Mouse (Mus musculus) lung, adult 2 months (tissue): ENCODE data around the gene Slc45a1.

Source experiments
- CTCF ChIP-seq: fragments of 200-500 bp; IDR thresholded peaks from 2 replicates; pipeline ENCODE4 v1.5.1; 2011; ENCODE audit warnings: mild to moderate bottlenecking, low read length, control low read depth; ENCODE audit not compliant: insufficient read depth
- POLR2A ChIP-seq: fragments of 200-500 bp; IDR thresholded peaks from 2 replicates; pipeline ENCODE4 v1.6.1; 2011; ENCODE audit warnings: low read depth, mild to moderate bottlenecking, control low read depth, low read length, borderline replicate concordance; ENCODE audit errors: extremely low read depth

GRCm38 (mm10) chr4:150594298-150594829, 57.6 kb downstream of the Slc45a1 start:
- no peak for TF ChIP-seq CTCF
- no peak for TF ChIP-seq POLR2A
